Mouse (Mus musculus): Measurements from ENCODE around the gene Mfsd2b. TPM values are rescaled to one million over a fixed set of nuclear protein-coding genes. Genes with fewer than 3 reads are reported as not detected.
A peak's percentile ranks its signal among the peaks of the same experiment; 100 is the strongest.

Gene Mfsd2b
- total RNA-seq, 2 experiments from 2014 or later: 0.41 to 0.52 TPM

- peak; percentile 95 to 98 for DNase-seq (ENCODE audit: low spot score in 2 of 2)
Measured at GRCm38 (mm10) chr12:4817361-4818101, 56.6 kb downstream of the Mfsd2b start, which contains the start of gene Sf3b6. Gene Sf3b6 (plus strand): TSS chr12:4817544.

- no peak for DNase-seq (ENCODE audit: low spot score in 2 of 2)
Measured at GRCm38 (mm10) chr12:4816680-4817360, 57.3 kb downstream of the Mfsd2b start.

GRCm38 (mm10) chr12:4813636-4814035, 60.5 kb downstream of the Mfsd2b start:
- DNase-seq (ENCODE audit: low spot score in 2 of 2): no peak

Other genes starting within 250 kb of the Mfsd2b start
- gene Fam228a, start 135.9 kb downstream of the Mfsd2b start, total RNA-seq (2021): 1 to 10 TPM; 2.3 to 3.1 TPM
- gene Pfn4, start 105.3 kb downstream of the Mfsd2b start, total RNA-seq (2021): 10 to 100 TPM; 12.4 to 12.6 TPM
- gene Fam228b, start 105.1 kb downstream of the Mfsd2b start, total RNA-seq (2021): 10 to 100 TPM; 21.4 to 22.6 TPM
- 10 to 100 TPM; 79.2 to 84.6 TPM for gene Sf3b6, start 56.8 kb downstream of the Mfsd2b start, total RNA-seq (2021)
- 100 to 1,000 TPM; 106 to 107 TPM for gene Fkbp1b, start 32.8 kb downstream of the Mfsd2b start, total RNA-seq (2021)
- 10 to 100 TPM; 11.9 to 12.0 TPM for gene Wdcp, start 31.1 kb downstream of the Mfsd2b start, total RNA-seq (2021)
- 10 to 100 TPM; 43.2 to 49.6 TPM for gene Ubxn2a, start 33.3 kb upstream of the Mfsd2b start, total RNA-seq (2021)
- gene Atad2b, start 43.0 kb upstream of the Mfsd2b start, total RNA-seq (2021): 10 to 100 TPM; 26.1 to 29.2 TPM